Mouse (Mus musculus) heart, embryonic 16.5 days (tissue): Measurements from ENCODE around the gene Tnpo2. TPM values are rescaled to one million over a fixed set of nuclear protein-coding genes. Genes with fewer than 3 reads are reported as not detected.

Source experiments
- ATAC-seq: fragments of 200-750 bp; cut with Nextera tagmentation; replicated peaks from 2 replicates; pipeline ENCODE4 v1.8.0; 2017; ENCODE audit warnings: moderate number of reproducible peaks; ENCODE audit not compliant: insufficient read depth, low FRiP score; ENCODE audit errors: extremely low read depth
- H3K27ac ChIP-seq: fragments of 300-500 bp; sonication (generic); 2 replicates; pipeline ENCODE4 v1.5.1; 2014; ENCODE audit warnings: mild to moderate bottlenecking, low read length, control low read depth, moderate library complexity
- H3K27me3 ChIP-seq: fragments of 300-500 bp; sonication (generic); 2 replicates; pipeline ENCODE4 v1.6.1; 2014; ENCODE audit warnings: low read length, mixed read lengths; ENCODE audit not compliant: control insufficient read depth, insufficient read depth
- H3K36me3 ChIP-seq: fragments of 300-500 bp; sonication (generic); 2 replicates; pipeline ENCODE4 v1.6.1; 2014; ENCODE audit not compliant: control insufficient read depth, insufficient read depth
- H3K4me1 ChIP-seq: fragments of 300-500 bp; sonication (generic); 2 replicates; pipeline ENCODE4 v1.6.1; 2014; ENCODE audit warnings: low read length, mixed read lengths; ENCODE audit not compliant: control insufficient read depth, insufficient read depth
- H3K4me2 ChIP-seq: fragments of 300-500 bp; sonication (generic); 2 replicates; pipeline ENCODE4 v1.6.1; 2014; ENCODE audit warnings: low read depth, mild to moderate bottlenecking, control low read depth, low read length
- H3K4me3 ChIP-seq: fragments of 300-500 bp; sonication (generic); 2 replicates; pipeline ENCODE4 v1.5.1; 2014; ENCODE audit warnings: mild to moderate bottlenecking, control low read depth, low read length
- H3K9ac ChIP-seq: fragments of 300-500 bp; sonication (generic); 2 replicates; pipeline ENCODE4 v1.6.1; 2014; ENCODE audit warnings: low read length, control low read depth
- H3K9me3 ChIP-seq: fragments of 300-500 bp; sonication (generic); replicated peaks from 2 replicates; pipeline ENCODE4 v1.6.1; 2016; ENCODE audit warnings: low read length; ENCODE audit not compliant: control insufficient read depth
- WGBS: fragments of 180-500 bp; shearing (Covaris S2); extraction: QIAGEN DNeasy Blood & Tissue Kit; methylation state at CpG from one replicate; pipeline ENCODE4 v1.1.7; 2014; 5-methylcytosine and 5-hydroxymethylcytosine counted together
- polyA plus RNA-seq: library from polyadenylated mRNA; unstranded; fragments of >200 nt; fragmentation: Nextera tagmentation; extraction: Ambion mirVana; gene quantifications from 2 replicates; pipeline ENCODE4 v1.2.1, GENCODE M21; 2015

Gene Tnpo2
- polyA plus RNA-seq, 1 experiment from 2014 or later: 18.8 TPM

DNA sequence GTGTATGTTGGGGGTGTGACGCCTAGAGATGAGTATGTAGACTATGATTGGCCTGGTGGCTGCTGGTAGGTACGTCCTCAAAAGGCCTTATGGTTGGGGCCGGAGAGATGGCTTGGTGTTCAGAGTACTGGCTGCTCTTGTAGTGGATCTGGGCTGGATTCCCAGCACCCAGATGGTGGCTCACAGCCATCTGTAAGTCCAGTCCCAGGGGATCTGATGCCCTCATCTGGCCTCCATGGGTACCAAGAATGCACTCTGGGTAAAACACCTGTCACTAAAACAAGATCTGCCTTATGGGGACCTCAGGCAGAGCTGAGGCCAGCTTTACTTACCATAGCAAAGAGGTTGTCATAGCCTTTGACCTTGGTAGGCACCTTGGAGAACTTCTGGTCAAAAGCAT, 12.9 kb upstream of the Tnpo2 start:
- no peaks in the 10 kb centered on the region for H3K27me3 ChIP-seq
- H3K27ac ChIP-seq: no peak overlapping the region
- H3K4me1 ChIP-seq: peaks cover 32% of the 10 kb centered on the region
- H3K36me3 ChIP-seq: peaks cover 31% of the 10 kb centered on the region
- ATAC-seq: no peak
- no peak overlapping the region; the same call in 1 of the 2 replicates for H3K4me3 ChIP-seq
- no peaks in the 10 kb centered on the region for H3K9me3 ChIP-seq
- peak overlapping the region; percentile 96; the same call in 1 of the 2 replicates for H3K4me2 ChIP-seq
- 96% methylated on average over 3 of the region's 3 CpGs for WGBS
- H3K9ac ChIP-seq: no peak overlapping the region

DNA sequence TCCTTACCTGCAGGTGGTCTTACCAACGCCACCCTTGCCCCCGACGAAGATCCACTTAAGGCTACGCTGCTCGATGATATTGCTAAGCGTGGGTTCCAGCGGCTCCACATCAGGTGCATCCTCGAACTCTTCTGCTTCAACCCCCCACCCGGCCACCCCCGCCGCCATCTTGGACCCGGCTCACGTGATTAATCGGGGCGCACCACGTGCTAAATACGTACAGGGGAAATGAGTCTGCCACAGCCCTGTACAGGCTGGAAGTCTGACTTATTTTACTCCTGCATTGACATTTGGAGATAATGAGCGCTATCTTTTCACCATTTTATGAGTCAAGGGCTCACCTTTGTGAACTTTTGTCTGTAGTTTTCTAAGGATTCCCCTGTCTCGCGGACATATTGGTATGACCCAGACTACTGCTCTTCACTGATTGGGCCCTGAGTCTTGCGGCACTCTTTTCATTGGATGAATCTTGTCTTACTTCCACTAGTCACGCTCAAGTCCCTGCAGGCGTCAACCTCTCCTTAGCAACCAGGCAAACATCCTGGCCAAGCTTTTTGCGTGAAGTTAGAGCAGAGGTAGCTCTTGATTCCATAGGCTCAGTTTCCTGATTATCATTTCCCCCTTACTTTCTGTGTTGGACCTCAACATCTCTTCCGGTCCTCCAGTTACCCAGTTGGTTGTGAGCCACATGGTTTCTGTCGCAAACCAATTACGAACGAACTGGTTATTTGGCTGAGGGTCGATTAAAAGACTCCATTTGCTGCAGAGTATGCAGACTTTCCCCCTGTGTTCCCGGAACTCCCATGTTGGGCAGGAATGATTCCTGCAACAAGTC, 11.4 kb upstream of the Tnpo2 start, which contains the start of gene Asna1:
TSS of gene Asna1 (minus strand) at position 184 of the 835 bp plus-strand sequence.
- Histone ChIP-seq H3K4me1 (peaks cover 36% of the 10 kb centered on the region), H3K4me2 (peak within 1 kb of the TSS; percentile 96), H3K4me3 (peak within 1 kb of the TSS; percentile 88), H3K36me3 (peaks cover 31% of the 10 kb centered on the region), H3K27me3 (no peaks in the 10 kb centered on the region), H3K9me3 (no peaks in the 10 kb centered on the region), H3K27ac (peak within 1 kb of the TSS; percentile 83), H3K9ac (peak within 1 kb of the TSS; percentile 88)
- peak; percentile 84 for ATAC-seq
- 5% methylated on average over 30 of the region's 30 CpGs for WGBS

- Histone ChIP-seq H3K4me2 (peak within 1 kb of the TSS; percentile 96), H3K27ac (peak within 1 kb of the TSS; percentile 89), H3K9me3 (no peaks in the 10 kb centered on the region), H3K4me1 (peaks cover 36% of the 10 kb centered on the region), H3K9ac (peak within 1 kb of the TSS; percentile 97), H3K27me3 (no peaks in the 10 kb centered on the region), H3K36me3 (peaks cover 37% of the 10 kb centered on the region), H3K4me3 (peak within 1 kb of the TSS; percentile 88)
- peak; percentile 79 for ATAC-seq
- 0% methylated on average over 74 of the region's 75 CpGs for WGBS
Observed at GRCm38 (mm10) chr8:85026670-85027515, 9.8 kb upstream of the Tnpo2 start, which contains the start of gene Trir. Gene Trir (plus strand): TSS chr8:85026823.

DNA sequence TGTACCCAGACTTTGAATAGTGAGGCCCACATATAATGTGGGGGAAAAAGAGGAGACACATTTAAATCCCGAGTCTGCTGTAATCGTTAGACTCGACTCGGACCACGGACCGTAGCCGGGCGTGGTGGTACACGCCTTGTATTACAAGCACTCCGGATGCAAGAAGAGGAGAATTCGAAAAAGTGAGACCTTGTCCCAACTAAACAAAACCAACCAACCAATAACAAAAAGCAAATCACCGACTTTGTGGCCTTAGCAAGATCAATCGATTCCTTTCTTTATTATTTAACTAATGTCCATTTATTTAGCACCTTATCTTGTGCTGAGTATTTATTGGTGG, 9.2 kb upstream of the Tnpo2 start:
- Histone ChIP-seq H3K4me2 (peak overlapping the region; percentile 87), H3K27ac (peak overlapping the region; percentile 89), H3K27me3 (no peaks in the 10 kb centered on the region), H3K36me3 (peaks cover 37% of the 10 kb centered on the region), H3K4me3 (peak overlapping the region; percentile 88), H3K9me3 (no peaks in the 10 kb centered on the region), H3K9ac (peak overlapping the region; percentile 97), H3K4me1 (peaks cover 36% of the 10 kb centered on the region)
- no peak for ATAC-seq
- 2% methylated on average over 13 of the region's 13 CpGs for WGBS

DNA sequence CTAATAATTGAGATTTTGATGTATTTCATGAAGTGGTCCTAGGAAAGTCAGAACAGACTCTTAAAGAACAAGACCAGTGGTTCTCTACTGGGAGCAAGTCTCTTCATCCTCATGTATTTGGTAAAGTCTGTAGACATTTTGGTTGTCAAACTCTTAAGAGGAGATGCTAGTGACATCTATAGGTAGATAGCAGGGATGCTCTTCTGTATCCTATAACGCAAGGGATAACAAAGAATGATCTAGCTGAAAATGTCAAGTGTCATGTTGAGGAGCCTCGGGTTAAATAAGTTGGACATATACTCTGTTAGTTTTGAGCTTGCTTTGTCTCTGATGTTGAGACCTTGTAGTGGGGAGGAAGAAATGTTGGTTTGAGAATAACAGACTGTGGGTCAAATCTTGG, 8.8 kb upstream of the Tnpo2 start:
- Histone ChIP-seq H3K27me3 (no peaks in the 10 kb centered on the region), H3K36me3 (peaks cover 38% of the 10 kb centered on the region), H3K4me3 (peak overlapping the region; percentile 88), H3K27ac (no peak overlapping the region), H3K4me2 (peak overlapping the region; percentile 87), H3K4me1 (peaks cover 36% of the 10 kb centered on the region), H3K9me3 (no peaks in the 10 kb centered on the region), H3K9ac (peak overlapping the region; percentile 97)
- no peak for ATAC-seq
- WGBS: 15% methylated on average over 2 of the region's 2 CpGs

GRCm38 (mm10) chr8:85029271-85029670, 7.4 kb upstream of the Tnpo2 start:
- ATAC-seq: no peak
- Histone ChIP-seq H3K36me3 (peaks cover 27% of the 10 kb centered on the region), H3K9me3 (no peaks in the 10 kb centered on the region), H3K27ac (no peak overlapping the region), H3K9ac (peak overlapping the region; percentile 50; the same call in 1 of the 2 replicates), H3K4me2 (no peak overlapping the region), H3K4me1 (peaks cover 31% of the 10 kb centered on the region), H3K27me3 (no peaks in the 10 kb centered on the region), H3K4me3 (no peak overlapping the region)
- WGBS: 86% methylated on average over 14 of the region's 14 CpGs

DNA sequence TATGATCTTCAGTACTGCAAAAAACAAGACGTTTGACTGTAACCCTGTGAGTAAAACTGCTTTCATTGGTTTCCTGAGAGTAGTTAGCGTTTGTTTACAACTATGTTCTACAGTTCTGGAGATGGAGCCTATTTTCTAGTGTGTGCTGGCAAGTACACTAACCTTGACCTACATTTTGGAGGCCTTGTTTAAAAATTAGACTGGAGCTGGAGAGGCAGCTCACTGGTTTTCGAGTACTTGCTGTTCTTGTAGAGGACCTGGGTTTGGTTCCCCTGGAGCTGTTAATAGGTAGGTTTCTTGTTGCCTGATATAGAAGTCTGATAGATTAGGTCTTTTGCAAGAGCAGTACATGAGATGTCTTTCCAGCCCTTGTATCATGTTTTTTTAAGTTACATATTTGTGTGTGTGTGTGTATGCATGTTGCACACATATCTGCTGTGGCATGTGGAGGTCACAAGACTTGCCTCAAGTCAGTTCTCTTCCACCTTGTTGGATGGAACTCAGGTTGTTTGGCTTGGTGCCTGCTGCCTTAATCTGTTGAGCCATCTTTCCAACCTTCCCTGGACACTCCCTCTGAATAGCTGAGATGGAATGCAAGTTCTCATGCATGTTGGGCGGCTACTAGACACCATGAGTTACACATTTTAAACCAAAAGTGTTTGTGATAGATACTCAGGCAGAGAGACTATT, 3.9 kb upstream of the Tnpo2 start:
- 79% methylated on average over 4 of the region's 4 CpGs for WGBS
- Histone ChIP-seq H3K9ac (no peak overlapping the region), H3K36me3 (peaks cover 27% of the 10 kb centered on the region), H3K27ac (no peak overlapping the region), H3K9me3 (no peaks in the 10 kb centered on the region), H3K4me2 (no peak overlapping the region), H3K27me3 (no peaks in the 10 kb centered on the region), H3K4me1 (peaks cover 29% of the 10 kb centered on the region), H3K4me3 (no peak overlapping the region)
- ATAC-seq: no peak

GRCm38 (mm10) chr8:85033867-85034266, 2.8 kb upstream of the Tnpo2 start:
- no peak overlapping the region for H3K4me2 ChIP-seq
- H3K27ac ChIP-seq: no peak overlapping the region

More at GRCm38 (mm10) chr8:85033867-85034266, 2.8 kb upstream of the Tnpo2 start:
- H3K4me1 ChIP-seq: peaks cover 22% of the 10 kb centered on the region
- H3K9ac ChIP-seq: no peak overlapping the region
- H3K27me3 ChIP-seq: no peaks in the 10 kb centered on the region
- H3K36me3 ChIP-seq: peaks cover 27% of the 10 kb centered on the region
- ATAC-seq: no peak
- H3K4me3 ChIP-seq: no peak overlapping the region
- WGBS: 63% methylated on average over 1 of the region's 1 CpGs
- no peaks in the 10 kb centered on the region for H3K9me3 ChIP-seq
